Mouse (Mus musculus) hindbrain, embryonic 12.5 days (tissue): ENCODE data around the gene Zkscan5. TPM values are rescaled to one million over a fixed set of nuclear protein-coding genes. Genes with fewer than 3 reads are reported as not detected.
"Not testable (repeated sequence)": the region's sequence is repeated elsewhere in the genome, so short reads cannot be mapped to it uniquely, and the experiment has no call there.

ENCODE experiments used
- ATAC-seq: fragments of 200-750 bp; cut with Nextera tagmentation; 2 replicates; pipeline ENCODE4 v1.8.0; 2017; ENCODE audit warnings: moderate TSS enrichment; ENCODE audit not compliant: low FRiP score
- H3K27ac ChIP-seq: fragments of 300-500 bp; sonication (generic); 2 replicates; pipeline ENCODE4 v1.5.1; 2016; ENCODE audit warnings: mild to moderate bottlenecking
- H3K27me3 ChIP-seq: fragments of 300-500 bp; sonication (generic); 2 replicates; pipeline ENCODE4 v1.6.1; 2016; ENCODE audit warnings: mild to moderate bottlenecking
- H3K36me3 ChIP-seq: fragments of 300-500 bp; sonication (generic); 2 replicates; pipeline ENCODE4 v1.6.1; 2016; ENCODE audit warnings: mild to moderate bottlenecking
- H3K4me1 ChIP-seq: fragments of 300-500 bp; sonication (generic); 2 replicates; pipeline ENCODE4 v1.6.1; 2016
- H3K4me2 ChIP-seq: fragments of 300-500 bp; sonication (generic); replicated peaks from 2 replicates; pipeline ENCODE4 v1.6.1; 2016; ENCODE audit warnings: mild to moderate bottlenecking
- H3K4me3 ChIP-seq: fragments of 300-500 bp; sonication (generic); 2 replicates; pipeline ENCODE4 v1.5.1; 2016; ENCODE audit warnings: mild to moderate bottlenecking
- H3K9ac ChIP-seq: fragments of 300-500 bp; sonication (generic); 2 replicates; pipeline ENCODE4 v1.6.1; 2016; ENCODE audit warnings: mild to moderate bottlenecking, moderate library complexity
- H3K9me3 ChIP-seq: fragments of 300-500 bp; sonication (generic); replicated peaks from 2 replicates; pipeline ENCODE4 v1.6.1; 2016; ENCODE audit warnings: mild to moderate bottlenecking
- WGBS: fragments of 180-500 bp; shearing (Covaris S2); methylation state at CpG from one replicate; pipeline ENCODE4 v1.1.7; 2016; 5-methylcytosine and 5-hydroxymethylcytosine counted together
- polyA plus RNA-seq: library from polyadenylated mRNA; unstranded; fragments of >200 nt; fragmentation: Nextera tagmentation; extraction: Ambion mirVana; gene quantifications from 2 replicates; pipeline ENCODE4 v1.2.1, GENCODE M21; 2016

Zkscan5 gene
- polyA plus RNA-seq, 1 experiment from 2014 or later: 20.2 TPM

DNA sequence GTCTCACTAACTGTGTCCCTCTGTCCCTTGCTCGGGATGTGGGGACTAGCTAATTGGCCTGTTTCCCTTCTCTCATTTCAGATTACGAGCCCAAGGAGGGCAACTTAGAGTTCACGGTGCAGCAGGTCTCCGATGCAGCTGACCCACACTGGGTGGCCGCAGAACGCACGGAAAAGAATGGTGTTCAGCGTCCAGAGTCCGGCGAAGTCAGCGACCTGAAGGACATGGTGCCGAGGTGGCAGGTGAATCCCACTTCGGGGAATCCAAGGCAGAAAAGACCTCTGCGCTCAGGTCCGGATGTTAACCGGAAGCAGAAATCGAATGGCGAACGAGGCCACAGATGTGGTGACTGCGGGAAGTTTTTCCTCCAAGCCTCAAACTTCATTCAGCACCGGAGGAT is 13.8 kb downstream of the Zkscan5 start:
- Histone ChIP-seq H3K4me1 (no peaks in the 10 kb centered on the region), H3K27ac (no peak overlapping the region), H3K4me2 (no peak overlapping the region), H3K27me3 (no peaks in the 10 kb centered on the region), H3K36me3 (peaks cover 57% of the 10 kb centered on the region), H3K9me3 (no peaks in the 10 kb centered on the region), H3K4me3 (no peak overlapping the region), H3K9ac (no peak overlapping the region)
- no peak for ATAC-seq
- WGBS: 96% methylated on average over 21 of the region's 21 CpGs

- ATAC-seq: no peak
These were observed 14.3 kb downstream of the Zkscan5 start for GRCm38 (mm10) chr5:145218671-145219070.

DNA sequence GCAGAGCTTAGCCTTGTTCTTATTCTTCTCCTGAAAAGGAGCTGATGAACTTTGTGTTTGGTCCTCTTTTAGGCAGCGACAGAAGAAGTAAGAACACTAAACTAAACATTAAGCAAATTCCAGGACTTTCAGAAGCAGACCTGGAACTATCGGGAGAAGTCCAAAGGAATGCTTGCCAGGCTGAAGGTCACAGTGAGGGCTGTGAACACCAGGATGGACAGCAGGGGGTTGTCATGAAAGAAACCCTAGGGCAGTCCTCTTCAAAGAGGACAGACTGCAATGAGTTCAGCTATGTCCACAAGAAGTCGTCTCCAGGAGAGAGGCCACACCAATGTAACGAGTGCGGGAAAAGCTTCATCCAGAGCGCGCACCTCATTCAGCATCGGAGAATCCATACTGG is 15.6 kb downstream of the Zkscan5 start:
- peaks cover 44% of the 10 kb centered on the region for H3K36me3 ChIP-seq
- no peaks in the 10 kb centered on the region for H3K9me3 ChIP-seq
- no peak overlapping the region for H3K9ac ChIP-seq
- H3K4me1 ChIP-seq: no peaks in the 10 kb centered on the region
- ATAC-seq: no peak
- H3K27me3 ChIP-seq: no peaks in the 10 kb centered on the region
- H3K4me2 ChIP-seq: no peak overlapping the region
- H3K4me3 ChIP-seq: no peak overlapping the region
- no peak overlapping the region for H3K27ac ChIP-seq
- 87% methylated on average over 8 of the region's 8 CpGs for WGBS

More at GRCm38 (mm10) chr5:145218671-145219070, 14.3 kb downstream of the Zkscan5 start:
- Histone ChIP-seq H3K9me3 (no peaks in the 10 kb centered on the region), H3K4me2 (no peak overlapping the region), H3K9ac (no peak overlapping the region), H3K27ac (no peak overlapping the region), H3K4me1 (no peaks in the 10 kb centered on the region), H3K4me3 (no peak overlapping the region), H3K36me3 (peaks cover 54% of the 10 kb centered on the region), H3K27me3 (no peaks in the 10 kb centered on the region)
- WGBS: 94% methylated on average over 20 of the region's 20 CpGs

DNA sequence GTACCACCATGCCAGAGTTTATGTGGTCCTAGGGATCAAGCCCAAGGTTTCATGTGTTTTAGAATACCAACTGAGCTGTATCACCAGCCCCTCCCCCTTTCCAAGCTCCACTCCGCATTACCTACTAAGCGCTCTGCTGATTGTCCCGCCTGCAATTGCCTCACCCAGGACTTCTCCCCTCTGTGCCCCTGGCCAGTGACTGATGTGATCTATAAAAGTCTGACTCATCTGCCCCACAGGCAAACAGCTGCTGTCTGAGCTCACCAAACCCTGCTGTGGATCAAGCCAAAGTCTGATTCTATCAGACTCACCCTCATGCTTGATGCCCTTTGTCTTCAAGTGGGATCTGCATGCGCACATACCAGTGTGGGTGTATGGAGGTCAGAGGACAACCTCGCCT is 18.5 kb downstream of the Zkscan5 start:
- Histone ChIP-seq H3K36me3 (peaks cover 39% of the 10 kb centered on the region), H3K27me3 (peaks cover 2% of the 10 kb centered on the region; the same call in 1 of the 2 replicates), H3K4me1 (no peaks in the 10 kb centered on the region), H3K27ac (no peak overlapping the region), H3K9ac (no peak overlapping the region), H3K4me2 (no peak overlapping the region), H3K4me3 (no peak overlapping the region), H3K9me3 (no peaks in the 10 kb centered on the region)
- no peak for ATAC-seq
- WGBS: 81% methylated on average over 5 of the region's 5 CpGs

DNA sequence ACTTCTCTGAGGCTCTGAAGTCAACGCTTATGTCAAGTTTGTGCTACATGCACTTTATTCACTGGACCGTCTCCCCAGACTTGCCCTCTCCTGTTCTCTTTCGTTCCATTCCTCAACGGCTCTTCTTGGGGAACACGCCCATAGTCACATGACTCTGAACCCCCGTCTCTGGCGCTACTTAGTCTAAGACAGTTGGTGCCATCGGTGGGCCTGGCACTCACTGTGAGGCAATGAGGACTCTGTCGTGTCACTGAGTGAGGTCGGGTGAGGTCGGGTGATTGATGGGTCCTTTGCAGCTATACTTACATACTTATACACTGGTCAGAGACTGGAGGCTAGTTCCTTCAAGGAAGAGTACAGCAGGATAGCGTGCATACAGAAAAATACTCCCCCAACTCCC is 19.0 kb downstream of the Zkscan5 start:
- H3K4me1 ChIP-seq: no peaks in the 10 kb centered on the region
- H3K4me2 ChIP-seq: no peak overlapping the region
- H3K27ac ChIP-seq: no peak overlapping the region
- H3K4me3 ChIP-seq: no peak overlapping the region
- H3K27me3 ChIP-seq: peaks cover 3% of the 10 kb centered on the region; the same call in 1 of the 2 replicates
- peaks cover 35% of the 10 kb centered on the region for H3K36me3 ChIP-seq
- WGBS: 86% methylated on average over 12 of the region's 12 CpGs
- no peak overlapping the region for H3K9ac ChIP-seq
- ATAC-seq: no peak
- H3K9me3 ChIP-seq: no peaks in the 10 kb centered on the region

DNA sequence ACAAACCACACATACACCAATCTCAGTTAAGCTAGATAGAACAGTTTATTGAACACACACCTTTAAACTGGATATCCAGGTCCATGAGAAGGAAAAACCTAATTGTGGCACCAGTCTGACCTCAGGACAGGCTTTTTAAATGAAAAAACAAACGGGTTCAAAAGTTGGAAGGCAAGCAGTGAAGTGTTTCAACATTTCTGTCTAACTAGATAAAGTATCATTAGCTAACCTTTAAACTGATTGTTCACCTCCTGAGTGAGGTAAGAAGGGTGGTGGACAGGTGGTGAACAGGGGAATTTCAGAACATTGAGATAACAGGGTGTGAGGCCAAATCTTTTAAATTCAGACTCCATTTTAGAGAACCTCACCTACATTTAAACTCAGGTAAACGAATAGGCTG is 22.1 kb downstream of the Zkscan5 start:
- ATAC-seq: no peak
- no peaks in the 10 kb centered on the region for H3K9me3 ChIP-seq
- no peak overlapping the region for H3K4me2 ChIP-seq
- H3K4me3 ChIP-seq: no peak overlapping the region
- H3K27ac ChIP-seq: no peak overlapping the region
- H3K27me3 ChIP-seq: peaks cover 3% of the 10 kb centered on the region; the same call in 1 of the 2 replicates
- no peak overlapping the region for H3K9ac ChIP-seq
- WGBS: 54% methylated on average over 2 of the region's 2 CpGs
- peaks cover 4% of the 10 kb centered on the region for H3K4me1 ChIP-seq
- peaks cover 7% of the 10 kb centered on the region for H3K36me3 ChIP-seq

DNA sequence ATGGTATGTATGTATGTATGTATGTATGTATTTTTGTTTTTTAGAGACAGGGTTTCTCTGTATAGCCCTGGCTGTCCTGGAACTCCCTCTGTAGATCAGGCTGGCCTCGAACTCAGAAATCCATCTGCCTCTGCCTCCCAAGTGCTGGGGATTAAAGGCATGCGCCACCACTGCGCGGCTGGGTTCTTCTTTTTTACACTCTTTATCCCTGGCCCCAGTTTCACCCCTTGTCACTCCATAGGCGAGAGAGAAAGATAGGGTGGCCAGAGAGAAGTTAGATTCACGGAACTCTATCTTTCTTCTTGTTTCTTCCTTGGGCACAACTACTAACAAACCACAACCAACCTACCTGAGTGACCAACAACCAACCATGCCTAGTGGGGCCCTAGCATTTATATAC is 24.9 kb downstream of the Zkscan5 start:
- H3K36me3 ChIP-seq: peaks cover 11% of the 10 kb centered on the region
- H3K4me1 ChIP-seq: peaks cover 18% of the 10 kb centered on the region
- WGBS: 83% methylated on average over 6 of the region's 6 CpGs

DNA sequence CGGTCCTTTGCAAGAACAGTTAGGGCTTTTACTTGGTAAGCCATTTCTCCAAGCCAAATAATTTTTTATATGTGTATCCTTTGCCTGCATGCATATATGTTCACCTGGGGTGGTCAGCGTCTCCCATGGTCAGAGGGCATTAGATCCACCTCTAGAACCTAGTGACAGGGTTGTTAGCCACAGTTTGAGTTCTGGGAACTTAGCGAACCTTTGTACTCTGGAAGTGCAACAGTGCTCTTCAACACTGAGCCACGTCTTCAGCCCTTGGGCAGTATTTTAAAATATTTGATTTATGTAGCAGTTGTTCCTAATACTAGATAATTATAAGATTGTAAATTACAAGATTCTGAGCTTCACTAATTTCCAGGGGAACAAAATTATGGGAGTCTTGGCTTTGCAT is 26.3 kb downstream of the Zkscan5 start:
- Histone ChIP-seq H3K9me3 (no peaks in the 10 kb centered on the region), H3K27ac (peak overlapping the region; percentile 93; the same call in 1 of the 2 replicates), H3K9ac (no peak overlapping the region), H3K4me1 (peaks cover 18% of the 10 kb centered on the region), H3K36me3 (peaks cover 24% of the 10 kb centered on the region), H3K4me3 (no peak overlapping the region; the same call in 1 of the 2 replicates), H3K27me3 (peaks cover 3% of the 10 kb centered on the region; the same call in 1 of the 2 replicates), H3K4me2 (peak overlapping the region; percentile 77)
- 94% methylated on average over 4 of the region's 4 CpGs for WGBS
- no peak for ATAC-seq

More for the DNA sequence above, 24.9 kb downstream of the Zkscan5 start:
- ATAC-seq, H3K9me3 ChIP-seq, H3K27me3 ChIP-seq, H3K4me3 ChIP-seq, H3K27ac ChIP-seq, H3K9ac ChIP-seq, H3K4me2 ChIP-seq: not testable (repeated sequence)

GRCm38 (mm10) chr5:145231367-145231871 is 27.1 kb downstream of the Zkscan5 start, which contains the start of gene Zfp655:
Gene Zfp655, plus strand, starts transcription at chr5:145231715.
- peak within 1 kb of the TSS; percentile 99 for H3K9ac ChIP-seq
- H3K36me3 ChIP-seq: peaks cover 32% of the 10 kb centered on the region
- peaks cover 3% of the 10 kb centered on the region; the same call in 1 of the 2 replicates for H3K27me3 ChIP-seq
- H3K4me2 ChIP-seq: peak within 1 kb of the TSS; percentile 77
- WGBS: under 1% methylated on average over 42 of the region's 42 CpGs
- H3K4me3 ChIP-seq: peak within 1 kb of the TSS; percentile 95
- no peaks in the 10 kb centered on the region for H3K9me3 ChIP-seq
- peak; percentile 98 for ATAC-seq
- H3K27ac ChIP-seq: peak within 1 kb of the TSS; percentile 93
- peaks cover 18% of the 10 kb centered on the region for H3K4me1 ChIP-seq

- peaks cover 34% of the 10 kb centered on the region for H3K36me3 ChIP-seq
- peak; percentile 84 for ATAC-seq
- peak overlapping the region; percentile 93 for H3K27ac ChIP-seq
- no peaks in the 10 kb centered on the region for H3K9me3 ChIP-seq
- H3K4me1 ChIP-seq: peaks cover 18% of the 10 kb centered on the region
- peaks cover 3% of the 10 kb centered on the region; the same call in 1 of the 2 replicates for H3K27me3 ChIP-seq
- WGBS: 0% methylated on average over 46 of the region's 49 CpGs
- H3K4me3 ChIP-seq: peak overlapping the region; percentile 95
- H3K9ac ChIP-seq: peak overlapping the region; percentile 99
- H3K4me2 ChIP-seq: peak overlapping the region; percentile 77
These were observed 27.6 kb downstream of the Zkscan5 start for GRCm38 (mm10) chr5:145231893-145232411.

- Histone ChIP-seq H3K9ac (no peak overlapping the region), H3K4me1 (peaks cover 18% of the 10 kb centered on the region), H3K36me3 (peaks cover 52% of the 10 kb centered on the region), H3K9me3 (no peaks in the 10 kb centered on the region), H3K27me3 (no peaks in the 10 kb centered on the region), H3K4me3 (no peak overlapping the region), H3K4me2 (no peak overlapping the region), H3K27ac (no peak overlapping the region)
- no peak for ATAC-seq
These were observed 30.3 kb downstream of the Zkscan5 start for GRCm38 (mm10) chr5:145234636-145235035.

DNA sequence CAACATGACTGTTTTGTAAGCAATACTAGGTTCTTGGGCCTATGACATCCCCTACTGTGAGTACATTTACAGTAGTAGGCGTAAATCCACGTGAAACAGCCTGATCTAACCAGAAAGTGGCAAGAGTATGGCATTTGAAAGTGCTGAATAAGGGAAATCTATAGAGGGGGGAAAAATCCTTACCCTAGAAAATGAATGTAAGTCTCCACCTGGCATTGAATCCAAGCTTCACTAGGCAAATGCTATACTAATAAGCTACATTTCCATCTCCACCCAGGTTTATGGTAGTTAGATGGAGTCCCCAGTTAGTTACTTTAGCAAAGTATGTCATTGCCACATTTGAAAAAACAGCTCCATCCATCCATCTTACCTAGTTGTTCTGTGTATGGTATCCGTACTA is 45.2 kb downstream of the Zkscan5 start:
- ATAC-seq: no peak
- no peak overlapping the region for H3K27ac ChIP-seq
- no peak overlapping the region for H3K4me2 ChIP-seq
- no peaks in the 10 kb centered on the region for H3K9me3 ChIP-seq
- peaks cover 55% of the 10 kb centered on the region for H3K36me3 ChIP-seq
- H3K4me3 ChIP-seq: no peak overlapping the region
- H3K9ac ChIP-seq: no peak overlapping the region
- H3K27me3 ChIP-seq: no peaks in the 10 kb centered on the region
- H3K4me1 ChIP-seq: no peaks in the 10 kb centered on the region
- 91% methylated on average over 3 of the region's 3 CpGs for WGBS
